Mouse (Mus musculus) E14TG2a.4 (cell line): ENCODE measurements around the gene Zfp536.

Experiments
- CTCF ChIP-seq: conservative IDR thresholded peaks from 2 replicates; pipeline ENCODE4 v1.5.1; 2014; ENCODE audit warnings: low read length
- NANOG ChIP-seq: IDR thresholded peaks from 2 replicates; pipeline ENCODE4 v1.6.1; 2014; ENCODE audit warnings: borderline replicate concordance, low read length, mixed read lengths
- POU5F1 ChIP-seq: IDR thresholded peaks from 2 replicates; pipeline ENCODE4 v1.6.1; 2014; ENCODE audit warnings: low read length, borderline replicate concordance

DNA sequence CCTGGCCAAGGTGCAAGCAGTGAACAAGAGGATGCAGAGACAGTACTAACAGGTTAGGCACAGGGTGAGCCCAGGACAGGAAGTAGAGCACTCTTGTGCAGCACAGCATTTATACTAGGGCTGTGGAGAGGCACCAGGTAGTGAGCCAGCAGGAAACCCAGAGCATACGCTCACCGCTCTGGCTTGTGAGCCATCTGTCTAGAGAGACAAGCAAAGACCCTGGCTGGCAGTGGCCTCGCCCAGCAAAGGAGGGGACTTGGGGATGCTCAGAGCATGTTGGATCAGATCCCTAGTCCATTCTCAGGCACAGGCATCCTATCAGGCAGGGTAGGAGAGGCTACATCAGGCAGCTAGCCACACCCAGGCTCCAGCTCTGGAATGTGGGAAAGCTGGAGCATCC lies 88.2 kb downstream of the Zfp536 start:
- no peak for TF ChIP-seq CTCF
- no peak for TF ChIP-seq NANOG
- TF ChIP-seq POU5F1, result no peak
